Mouse (Mus musculus) heart, embryonic 13.5 days (tissue): Measurements from ENCODE around the gene Tmem131l. TPM values are rescaled to one million over a fixed set of nuclear protein-coding genes. Genes with fewer than 3 reads are reported as not detected.

Experiments
- ATAC-seq: fragments of 200-750 bp; cut with Nextera tagmentation; 2 replicates; pipeline ENCODE4 v1.8.0; 2017; ENCODE audit warnings: moderate TSS enrichment; ENCODE audit not compliant: insufficient number of reproducible peaks, low FRiP score, low TSS enrichment; ENCODE audit errors: extremely low read depth
- H3K27ac ChIP-seq: fragments of 300-500 bp; sonication (generic); replicated peaks from 2 replicates; pipeline ENCODE4 v1.5.1; 2015; ENCODE audit warnings: moderate library complexity, mild to moderate bottlenecking, inconsistent platforms
- H3K27me3 ChIP-seq: fragments of 300-500 bp; sonication (generic); replicated peaks from 2 replicates; pipeline ENCODE4 v1.6.1; 2015; ENCODE audit warnings: mild to moderate bottlenecking, inconsistent platforms
- H3K36me3 ChIP-seq: fragments of 300-500 bp; sonication (generic); 2 replicates; pipeline ENCODE4 v1.6.1; 2015; ENCODE audit warnings: mild to moderate bottlenecking, inconsistent platforms
- H3K4me1 ChIP-seq: fragments of 300-500 bp; sonication (generic); 2 replicates; pipeline ENCODE4 v1.6.1; 2015; ENCODE audit warnings: inconsistent platforms
- H3K4me2 ChIP-seq: fragments of 300-500 bp; sonication (generic); 2 replicates; pipeline ENCODE4 v1.6.1; 2015; ENCODE audit warnings: inconsistent platforms, mild to moderate bottlenecking, moderate library complexity
- H3K4me3 ChIP-seq: fragments of 300-500 bp; sonication (generic); 2 replicates; pipeline ENCODE4 v1.5.1; 2015; ENCODE audit warnings: moderate library complexity, mild to moderate bottlenecking, inconsistent platforms
- H3K9ac ChIP-seq: fragments of 300-500 bp; sonication (generic); 2 replicates; pipeline ENCODE4 v1.6.1; 2015; ENCODE audit warnings: inconsistent platforms, mild to moderate bottlenecking, moderate library complexity
- H3K9me3 ChIP-seq: fragments of 300-500 bp; sonication (generic); 2 replicates; pipeline ENCODE4 v1.6.1; 2016; ENCODE audit warnings: inconsistent platforms
- WGBS: fragments of 180-500 bp; shearing (Covaris S2); methylation state at CpG from one replicate; pipeline ENCODE4 v1.1.7; 2015; ENCODE audit warnings: mixed read lengths; 5-methylcytosine and 5-hydroxymethylcytosine counted together
- polyA plus RNA-seq: library from polyadenylated mRNA; unstranded; fragments of >200 nt; fragmentation: Nextera tagmentation; extraction: Ambion mirVana; gene quantifications from 2 replicates; pipeline ENCODE4 v1.2.1, GENCODE M21; 2015

Tmem131l gene
- polyA plus RNA-seq, 1 experiment from 2014 or later, result 24.0 TPM

DNA sequence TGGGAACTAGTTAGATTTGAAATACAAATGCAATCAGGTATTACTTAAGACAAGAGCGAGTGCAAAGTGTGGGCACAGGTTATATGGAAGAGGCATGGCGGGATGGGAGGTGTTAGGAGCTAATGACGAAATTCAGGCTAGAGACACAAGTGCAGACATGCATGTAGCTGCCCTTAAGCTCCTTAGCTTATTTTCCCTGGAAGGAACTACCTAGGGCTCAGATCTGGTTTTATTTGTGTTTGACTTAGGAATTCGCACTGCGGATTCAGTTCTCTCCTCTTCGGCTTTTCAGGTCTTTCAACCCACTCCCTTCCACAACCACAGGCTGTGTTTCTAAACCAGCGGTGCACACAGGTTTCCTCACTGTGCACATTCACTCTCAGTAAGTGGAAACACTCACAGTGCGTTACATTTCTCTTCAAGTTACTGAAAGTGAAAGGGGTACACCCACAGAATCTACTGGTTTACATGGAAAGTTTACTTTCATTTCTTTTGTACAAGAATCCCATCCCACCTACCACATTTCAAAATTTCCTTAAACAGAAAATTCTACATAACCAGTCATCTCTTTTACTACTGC lies 52.4 kb downstream of the Tmem131l start:
- H3K9me3 ChIP-seq, result no peaks in the 10 kb centered on the region
- no peak overlapping the region for H3K4me2 ChIP-seq
- H3K27ac ChIP-seq, result no peak overlapping the region
- peaks cover 62% of the 10 kb centered on the region for H3K4me1 ChIP-seq
- no peaks in the 10 kb centered on the region for H3K36me3 ChIP-seq
- no peaks in the 10 kb centered on the region for H3K27me3 ChIP-seq
- H3K4me3 ChIP-seq, result no peak overlapping the region
- no peak for ATAC-seq
- H3K9ac ChIP-seq, result no peak overlapping the region
- WGBS, result 87% methylated on average over 8 of the region's 8 CpGs

DNA sequence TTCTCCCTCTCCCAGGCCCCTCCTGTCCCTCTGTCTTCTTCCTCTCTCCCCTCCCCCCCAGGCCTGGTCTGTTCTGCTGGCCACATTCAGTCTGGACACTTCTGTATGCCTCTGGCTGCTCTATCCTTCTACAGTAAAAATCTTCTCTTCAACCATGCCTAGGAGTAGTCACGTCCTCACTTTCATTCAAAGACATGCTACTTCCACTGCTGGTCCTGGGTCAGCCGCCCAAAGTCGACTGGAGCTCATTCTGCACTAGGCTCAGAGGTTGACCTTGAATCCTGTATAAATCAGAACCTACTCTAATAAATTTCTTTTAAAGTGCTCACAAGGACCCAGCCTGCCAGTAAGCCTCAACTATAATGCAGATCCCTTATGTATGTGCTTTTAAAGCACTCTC lies 53.2 kb downstream of the Tmem131l start:
- Histone ChIP-seq H3K27me3 (no peaks in the 10 kb centered on the region), H3K9ac (no peak overlapping the region), H3K36me3 (no peaks in the 10 kb centered on the region), H3K4me2 (no peak overlapping the region), H3K9me3 (no peaks in the 10 kb centered on the region), H3K4me1 (peaks cover 53% of the 10 kb centered on the region), H3K27ac (0 out of 2 replicates have a peak overlapping the region, but pooled peaks have one; percentile 15), H3K4me3 (no peak overlapping the region)
- ATAC-seq, result no peak
- 44% methylated on average over 3 of the region's 3 CpGs for WGBS

- no peaks in the 10 kb centered on the region for H3K36me3 ChIP-seq
- H3K27me3 ChIP-seq, result no peaks in the 10 kb centered on the region
- H3K4me2 ChIP-seq, result no peak overlapping the region
- no peak for ATAC-seq
- H3K4me3 ChIP-seq, result no peak overlapping the region
- WGBS, result 74% methylated on average over 6 of the region's 6 CpGs
- no peak overlapping the region for H3K27ac ChIP-seq
- H3K9ac ChIP-seq, result no peak overlapping the region
- no peaks in the 10 kb centered on the region for H3K9me3 ChIP-seq
- peaks cover 59% of the 10 kb centered on the region for H3K4me1 ChIP-seq
Observed at GRCm38 (mm10) chr3:83985426-83985825, 54.5 kb downstream of the Tmem131l start.

DNA sequence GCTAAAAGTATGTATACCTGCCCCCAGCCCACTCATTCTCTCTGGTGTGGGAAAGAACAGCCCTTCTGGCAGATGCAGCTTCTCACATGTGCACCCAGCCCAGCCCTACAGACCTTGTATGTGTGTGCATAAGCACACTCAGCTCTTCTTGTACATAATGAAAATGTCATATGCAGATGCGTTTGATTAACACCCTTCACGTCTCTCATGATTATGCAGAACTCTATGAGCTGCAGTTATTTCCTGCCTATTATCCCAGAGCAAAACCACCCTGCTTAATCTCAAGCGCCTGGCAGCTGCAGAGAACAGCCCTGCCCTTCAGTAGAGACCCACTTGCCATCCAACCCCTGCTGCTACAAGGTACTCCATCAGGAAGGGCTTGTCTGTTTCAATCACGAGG lies 55.6 kb downstream of the Tmem131l start:
- Histone ChIP-seq H3K4me2 (no peak overlapping the region), H3K4me3 (no peak overlapping the region), H3K27ac (no peak overlapping the region), H3K9me3 (no peaks in the 10 kb centered on the region), H3K36me3 (no peaks in the 10 kb centered on the region), H3K4me1 (peaks cover 62% of the 10 kb centered on the region), H3K27me3 (no peaks in the 10 kb centered on the region), H3K9ac (no peak overlapping the region)
- 53% methylated on average over 4 of the region's 4 CpGs for WGBS
- ATAC-seq, result no peak

GRCm38 (mm10) chr3:83982821-83983220 lies 57.2 kb downstream of the Tmem131l start:
- Histone ChIP-seq H3K27me3 (no peaks in the 10 kb centered on the region), H3K9me3 (no peaks in the 10 kb centered on the region), H3K9ac (no peak overlapping the region), H3K4me3 (no peak overlapping the region), H3K4me1 (peaks cover 63% of the 10 kb centered on the region), H3K4me2 (no peak overlapping the region), H3K36me3 (no peaks in the 10 kb centered on the region), H3K27ac (no peak overlapping the region)
- ATAC-seq, result no peak
- 78% methylated on average over 4 of the region's 4 CpGs for WGBS

DNA sequence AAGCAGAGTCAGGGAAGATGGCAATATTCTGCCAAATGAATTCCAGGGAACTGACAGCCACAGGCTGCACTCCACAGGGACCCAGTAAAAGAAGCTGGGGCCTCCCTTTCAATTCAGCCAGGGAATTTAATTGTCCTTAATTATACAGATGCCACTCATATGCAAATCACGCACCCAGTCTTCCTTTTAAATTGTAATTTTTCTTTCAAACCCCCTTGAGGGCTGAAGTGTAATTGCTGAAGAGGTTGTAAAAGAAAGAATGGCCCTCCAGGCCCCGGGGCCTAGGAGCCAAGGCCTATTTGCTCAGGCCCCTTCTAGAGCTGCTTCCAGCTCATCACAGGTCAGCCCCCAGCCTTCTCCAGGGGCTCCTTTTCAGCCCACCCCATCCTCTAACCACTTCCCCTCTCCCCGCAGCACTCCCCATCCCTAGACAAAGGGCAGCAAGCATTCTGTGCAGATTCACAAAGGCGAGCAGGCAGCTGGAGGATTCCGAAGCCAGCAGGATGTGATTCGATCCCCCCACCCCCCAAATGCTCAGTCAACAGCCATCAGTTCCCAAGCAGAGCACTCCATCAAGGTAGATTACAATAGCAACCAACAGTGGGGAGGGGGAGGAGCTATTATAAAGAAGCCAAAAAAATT lies 59.6 kb downstream of the Tmem131l start:
- H3K4me2 ChIP-seq, result no peak overlapping the region
- H3K9me3 ChIP-seq, result no peaks in the 10 kb centered on the region
- H3K4me1 ChIP-seq, result peaks cover 43% of the 10 kb centered on the region
- no peak overlapping the region for H3K27ac ChIP-seq
- H3K9ac ChIP-seq, result peak overlapping the region; percentile 24; the same call in 1 of the 2 replicates
- no peak overlapping the region for H3K4me3 ChIP-seq
- WGBS, result 56% methylated on average over 6 of the region's 6 CpGs
- ATAC-seq, result no peak
- H3K36me3 ChIP-seq, result no peaks in the 10 kb centered on the region
- H3K27me3 ChIP-seq, result no peaks in the 10 kb centered on the region

DNA sequence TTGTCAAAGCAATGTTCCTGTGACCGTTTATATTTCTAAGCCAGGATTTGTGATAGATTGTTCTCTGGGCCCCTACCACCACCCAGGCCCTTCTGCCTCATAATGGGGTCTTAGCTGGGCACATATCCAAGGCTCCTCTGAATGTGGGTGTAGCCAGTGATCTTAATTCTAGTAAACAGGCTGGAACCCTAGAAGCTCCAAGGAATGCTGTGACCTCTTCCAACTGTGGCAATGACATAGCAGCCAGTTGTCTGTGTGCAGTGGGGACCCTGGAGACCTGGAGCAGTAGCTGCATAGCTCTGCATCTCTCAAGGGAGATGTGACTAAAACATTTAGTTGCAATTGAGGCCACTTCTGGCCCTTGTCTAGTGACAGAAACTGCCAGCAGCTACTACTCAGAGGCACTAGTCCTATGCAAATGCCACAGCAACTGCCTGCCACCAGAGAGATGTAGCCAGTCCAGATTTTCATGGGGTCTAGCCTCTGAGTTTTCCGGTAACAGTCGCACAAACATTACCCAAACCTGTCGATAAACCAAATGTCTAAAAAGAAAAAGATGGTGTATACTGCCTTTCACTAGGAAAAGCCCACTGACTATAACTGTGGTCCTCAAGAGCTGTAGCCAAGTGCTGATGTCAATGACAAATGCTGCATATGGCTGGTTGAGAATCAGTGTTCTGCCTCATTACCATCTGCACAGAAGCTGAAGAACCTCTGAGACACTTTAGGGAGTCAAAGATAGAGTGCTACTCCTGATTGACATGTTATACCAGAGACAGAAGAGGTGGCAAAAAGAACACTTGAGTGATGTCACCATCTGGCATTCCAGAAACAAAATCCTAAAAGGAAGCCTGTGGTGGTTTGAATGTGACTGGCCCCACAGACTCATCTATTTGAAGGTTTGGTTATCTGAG lies 61.2 kb downstream of the Tmem131l start:
- H3K27me3 ChIP-seq, result no peaks in the 10 kb centered on the region
- H3K36me3 ChIP-seq, result no peaks in the 10 kb centered on the region
- H3K4me3 ChIP-seq, result no peak overlapping the region
- H3K27ac ChIP-seq, result peak overlapping the region; percentile 40; the same call in 1 of the 2 replicates
- H3K4me2 ChIP-seq, result no peak overlapping the region
- WGBS, result 85% methylated on average over 4 of the region's 4 CpGs
- no peak for ATAC-seq
- no peaks in the 10 kb centered on the region for H3K9me3 ChIP-seq
- no peak overlapping the region for H3K9ac ChIP-seq
- H3K4me1 ChIP-seq, result peaks cover 32% of the 10 kb centered on the region

- no peak for ATAC-seq
- peaks cover 41% of the 10 kb centered on the region for H3K4me1 ChIP-seq
- H3K4me2 ChIP-seq, result no peak overlapping the region
- no peaks in the 10 kb centered on the region for H3K9me3 ChIP-seq
- no peaks in the 10 kb centered on the region for H3K27me3 ChIP-seq
- WGBS, result 82% methylated on average over 3 of the region's 3 CpGs
- no peaks in the 10 kb centered on the region for H3K36me3 ChIP-seq
- no peak overlapping the region for H3K9ac ChIP-seq
- H3K27ac ChIP-seq, result no peak overlapping the region
- no peak overlapping the region for H3K4me3 ChIP-seq
Observed at GRCm38 (mm10) chr3:83977817-83978216, 62.2 kb downstream of the Tmem131l start.

DNA sequence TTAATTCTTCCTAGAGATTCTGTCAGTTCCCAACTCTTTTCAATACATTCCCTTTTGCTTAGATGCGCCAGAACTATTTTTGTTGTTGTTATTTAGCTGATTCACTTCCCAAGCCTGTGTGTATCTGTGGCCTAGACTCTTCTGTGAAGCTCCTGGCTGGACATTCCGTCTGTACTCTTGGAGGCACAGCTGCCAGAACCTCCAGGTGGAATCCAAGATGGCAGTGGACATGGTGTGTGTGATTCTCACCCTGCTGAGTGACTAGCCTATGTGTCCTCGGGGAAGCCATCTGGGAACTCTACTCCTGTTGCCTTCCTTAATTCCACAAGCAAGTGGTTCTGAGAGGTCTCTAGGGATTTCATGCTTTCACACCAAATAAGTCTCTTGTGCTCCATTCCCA lies 63.8 kb downstream of the Tmem131l start:
- no peak for ATAC-seq
- Histone ChIP-seq H3K4me1 (peaks cover 57% of the 10 kb centered on the region), H3K36me3 (no peaks in the 10 kb centered on the region), H3K27ac (no peak overlapping the region), H3K4me3 (no peak overlapping the region), H3K4me2 (no peak overlapping the region), H3K27me3 (no peaks in the 10 kb centered on the region), H3K9me3 (no peaks in the 10 kb centered on the region), H3K9ac (no peak overlapping the region)
- 78% methylated on average over 3 of the region's 3 CpGs for WGBS

- no peak for ATAC-seq
- Histone ChIP-seq H3K36me3 (no peaks in the 10 kb centered on the region), H3K4me2 (no peak overlapping the region), H3K4me3 (no peak overlapping the region), H3K9me3 (no peaks in the 10 kb centered on the region), H3K27me3 (no peaks in the 10 kb centered on the region), H3K9ac (no peak overlapping the region), H3K4me1 (peaks cover 46% of the 10 kb centered on the region), H3K27ac (no peak overlapping the region)
- WGBS, result 45% methylated on average over 2 of the region's 2 CpGs
Observed at GRCm38 (mm10) chr3:83973339-83973738, 66.6 kb downstream of the Tmem131l start.

DNA sequence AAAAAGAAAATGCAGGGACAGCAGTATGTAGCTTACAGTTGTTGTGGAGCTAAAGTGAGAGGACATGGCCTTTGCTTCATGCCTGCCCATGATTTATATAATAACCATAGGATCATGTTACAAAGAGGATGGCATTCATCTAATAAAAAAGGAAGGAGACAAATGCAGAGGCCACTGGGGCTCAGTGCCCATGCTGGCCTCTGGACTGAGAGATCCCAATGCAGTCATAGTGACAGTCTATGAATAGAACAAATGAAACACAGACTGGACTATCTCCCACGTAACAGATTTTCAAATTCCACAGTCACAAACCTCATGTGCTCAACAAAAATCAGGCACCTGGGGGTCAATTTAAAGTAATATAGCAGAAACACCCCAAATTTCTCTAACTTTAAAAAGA lies 69.3 kb downstream of the Tmem131l start:
- ATAC-seq, result no peak
- Histone ChIP-seq H3K4me1 (peaks cover 47% of the 10 kb centered on the region), H3K9ac (0 out of 2 replicates have a peak overlapping the region, but pooled peaks have one; percentile 37), H3K9me3 (no peaks in the 10 kb centered on the region), H3K4me2 (no peak overlapping the region), H3K27ac (peak overlapping the region; percentile 85), H3K36me3 (peaks cover 5% of the 10 kb centered on the region; the same call in 1 of the 2 replicates), H3K4me3 (no peak overlapping the region), H3K27me3 (no peaks in the 10 kb centered on the region)
- 35% methylated on average over 1 of the region's 1 CpGs for WGBS
